Mouse (Mus musculus) lung, postnatal 0 days (tissue): ENCODE data around the gene Idh1.

Source experiments
- CTCF ChIP-seq: IDR thresholded peaks from 2 replicates; pipeline ENCODE4 v1.5.1; 2016; ENCODE audit warnings: antibody characterized with exemption, mild to moderate bottlenecking
- EP300 ChIP-seq: IDR thresholded peaks from 2 replicates; pipeline ENCODE4 v1.6.1; 2016; ENCODE audit warnings: antibody characterized with exemption, mild to moderate bottlenecking, control low read depth

DNA sequence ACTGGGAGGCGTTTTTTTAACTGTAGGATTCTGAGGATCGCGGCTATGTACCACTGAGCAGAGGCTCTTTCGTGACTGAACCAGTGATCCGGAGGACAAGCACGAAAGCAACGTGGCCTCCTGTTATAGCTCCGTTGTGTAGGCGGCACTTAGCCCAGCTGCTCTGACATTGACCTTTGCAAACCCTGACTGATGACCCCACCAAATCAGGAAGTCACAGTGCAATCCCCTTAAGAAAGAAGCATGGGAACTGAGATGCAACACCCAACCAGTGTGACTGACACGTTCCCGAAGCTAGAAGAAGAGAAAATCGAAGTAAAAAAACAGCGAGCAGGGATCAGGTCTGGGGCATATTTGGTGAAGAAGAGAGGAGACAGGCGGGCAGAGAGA is 73.5 kb downstream of the Idh1 start:
- TF ChIP-seq CTCF (no peak), EP300 (no peak)
